Mouse (Mus musculus): ENCODE results near the gene Lpin1. TPM values are rescaled to one million over a fixed set of nuclear protein-coding genes. Genes with fewer than 3 reads are reported as not detected.

Lpin1 gene
- total RNA-seq, 1 experiment from 2014 or later: 135 TPM

DNA sequence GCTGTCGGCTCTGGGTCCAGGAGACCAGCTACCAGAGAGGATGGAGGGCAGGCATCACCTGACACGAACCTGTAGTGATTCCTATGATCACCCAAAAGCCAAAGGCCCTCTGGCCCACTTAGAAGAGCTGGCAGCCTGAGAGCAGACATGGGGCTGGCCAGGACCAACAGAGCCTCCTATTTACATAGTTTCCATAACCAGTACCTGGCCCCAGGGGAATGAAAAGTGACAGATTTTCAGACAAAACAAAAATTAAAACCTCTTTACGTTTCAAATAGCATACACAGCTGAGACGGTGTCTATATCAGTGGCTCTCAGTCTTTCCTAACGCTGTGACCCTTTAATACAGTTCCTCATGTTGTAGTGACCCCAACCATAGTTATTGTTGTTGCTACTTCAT, 83.9 kb downstream of the Lpin1 start:
- no peak for DNase-seq

- no peak for DNase-seq
These were observed 84.6 kb downstream of the Lpin1 start for GRCm38 (mm10) chr12:16526134-16526533.

GRCm38 (mm10) chr12:16515183-16515582, 95.6 kb downstream of the Lpin1 start:
- DNase-seq: no peak

GRCm38 (mm10) chr12:16512991-16513390, 97.8 kb downstream of the Lpin1 start:
- no peak for DNase-seq

GRCm38 (mm10) chr12:16509122-16509752, 101.5 kb downstream of the Lpin1 start:
- peak; percentile 76 for DNase-seq

- no peak for DNase-seq
These were observed 103.7 kb downstream of the Lpin1 start for GRCm38 (mm10) chr12:16506796-16507790.

DNA sequence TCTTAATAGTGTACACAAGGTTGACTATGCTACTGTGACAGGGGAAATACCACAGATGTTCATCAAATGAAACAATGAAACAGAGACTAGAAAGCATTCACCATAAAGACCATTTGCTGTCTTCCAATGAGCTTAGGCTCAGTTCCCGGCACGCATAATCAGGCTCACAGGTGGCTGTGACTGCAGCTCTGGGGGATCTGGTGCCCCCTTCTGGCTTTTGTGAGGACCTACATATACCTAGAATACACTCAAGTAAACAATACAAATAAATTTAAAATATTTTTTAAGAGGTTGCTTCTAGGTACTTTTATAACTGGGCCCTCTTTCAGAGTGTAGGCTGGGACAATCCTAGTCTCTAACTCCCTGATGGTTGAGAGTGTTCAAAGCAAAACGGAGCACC, 106.5 kb downstream of the Lpin1 start:
- no peak for DNase-seq

- DNase-seq: no peak
These were observed 112.8 kb downstream of the Lpin1 start for GRCm38 (mm10) chr12:16497960-16498359.

DNA sequence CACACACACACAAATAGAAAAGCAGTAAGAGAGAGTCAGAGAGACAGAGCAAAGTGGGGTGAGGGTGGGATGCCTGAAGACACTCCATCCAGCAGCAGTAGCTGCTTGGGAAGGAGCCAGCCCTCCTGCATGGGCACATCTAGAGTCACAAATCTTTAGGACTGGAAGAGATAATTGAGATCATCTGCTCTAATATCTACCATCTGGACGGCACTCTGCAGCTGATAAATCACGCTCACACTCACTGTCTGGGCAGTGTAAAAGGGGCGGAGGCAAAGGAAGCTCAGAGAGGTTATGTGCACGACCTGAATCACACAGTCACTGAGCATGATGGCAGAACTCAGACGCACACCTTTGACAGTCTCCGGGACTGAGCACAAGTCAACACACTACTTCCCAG, 118.1 kb downstream of the Lpin1 start:
- DNase-seq: no peak

GRCm38 (mm10) chr12:16488899-16489298, 121.9 kb downstream of the Lpin1 start:
- no peak for DNase-seq

GRCm38 (mm10) chr12:16487453-16487852, 123.3 kb downstream of the Lpin1 start:
- no peak for DNase-seq

Other genes starting within 250 kb of the Lpin1 start
- not detected in 2 replicates for gene Ntsr2, start 42.4 kb upstream of the Lpin1 start, total RNA-seq (2021)
- 27.6 and 35.4 TPM in 2 replicates for gene Greb1, start 189.9 kb upstream of the Lpin1 start, total RNA-seq (2021)
- gene E2f6, start 200.0 kb upstream of the Lpin1 start, total RNA-seq (2021): 33.4 and 35.7 TPM in 2 replicates

All from adrenal gland, postnatal 14 days (tissue).